Mouse (Mus musculus) cortical plate, adult 2 months (tissue): ENCODE measurements at regions not wholly inside any gene's neighbourhood (a gene's known extent, or its start where the extent isn't known, plus 50 kb on each side); places are given as distances from the start of the nearest gene placed in this dataset.

Source experiments
- H3K27ac ChIP-seq: fragments of 200-500 bp; 2 replicates; pipeline ENCODE4 v1.5.1; 2012; ENCODE audit warnings: low read length, control low read depth, inconsistent platforms; ENCODE audit not compliant: insufficient read depth
- H3K4me1 ChIP-seq: fragments of 200-500 bp; 2 replicates; pipeline ENCODE4 v1.6.1; 2011; ENCODE audit warnings: low read length; ENCODE audit not compliant: control insufficient read depth, insufficient read depth
- H3K4me3 ChIP-seq: fragments of 200-500 bp; 2 replicates; pipeline ENCODE4 v1.5.1; 2011; ENCODE audit warnings: mild to moderate bottlenecking, low read length, control low read depth; ENCODE audit not compliant: insufficient read depth
- CTCF ChIP-seq: fragments of 200-500 bp; IDR thresholded peaks from 2 replicates; pipeline ENCODE4 v1.5.1; 2011; ENCODE audit warnings: mild to moderate bottlenecking, control low read depth, low read length; ENCODE audit not compliant: insufficient read depth; ENCODE audit errors: extremely low read depth
- POLR2A ChIP-seq: fragments of 200-500 bp; IDR thresholded peaks from 2 replicates; pipeline ENCODE4 v1.6.1; 2011; ENCODE audit warnings: mild to moderate bottlenecking, low read length, control low read depth; ENCODE audit not compliant: insufficient read depth; ENCODE audit errors: extremely low read depth

GRCm38 (mm10) chr1:45732958-45733357 lies 62.0 kb upstream of the Wdr75 start:
- no peaks in the 10 kb centered on the region for H3K4me1 ChIP-seq
- H3K4me3 ChIP-seq = no peak overlapping the region
- no peak for TF ChIP-seq CTCF
- no peak for TF ChIP-seq POLR2A
- H3K27ac ChIP-seq = no peak overlapping the region

- no peak overlapping the region for H3K4me3 ChIP-seq
- H3K27ac ChIP-seq = no peak overlapping the region
- H3K4me1 ChIP-seq = no peaks in the 10 kb centered on the region
- TF ChIP-seq POLR2A (no peak), CTCF (no peak)
Measured at GRCm38 (mm10) chr1:45745136-45745535, 49.8 kb upstream of the Wdr75 start.
